Mouse (Mus musculus) olfactory bulb, adult 2 months (tissue): ENCODE data around the gene Gapdh. TPM values are rescaled to one million over a fixed set of nuclear protein-coding genes. Genes with fewer than 3 reads are reported as not detected.
A peak's percentile ranks its signal among the peaks of the same experiment; 100 is the strongest.

Source experiments
- H3K27ac ChIP-seq: fragments of 200-500 bp; 2 replicates; pipeline ENCODE4 v1.5.1; 2012; ENCODE audit warnings: low read depth, low read length; ENCODE audit not compliant: insufficient read depth
- H3K4me1 ChIP-seq: fragments of 200-500 bp; 2 replicates; pipeline ENCODE4 v1.6.1; 2012; ENCODE audit warnings: low read length; ENCODE audit not compliant: control insufficient read depth, insufficient read depth
- H3K4me3 ChIP-seq: fragments of 200-500 bp; 2 replicates; pipeline ENCODE4 v1.5.1; 2012; ENCODE audit warnings: mild to moderate bottlenecking, low read depth, low read length, moderate library complexity; ENCODE audit not compliant: insufficient read depth
- CTCF ChIP-seq: fragments of 200-500 bp; IDR thresholded peaks from 2 replicates; pipeline ENCODE4 v1.5.1; 2012; ENCODE audit warnings: low read depth, mild to moderate bottlenecking, low read length, moderate library complexity; ENCODE audit not compliant: insufficient read depth
- POLR2A ChIP-seq: fragments of 200-500 bp; IDR thresholded peaks from 2 replicates; pipeline ENCODE4 v1.6.1; 2012; ENCODE audit warnings: mild to moderate bottlenecking, low read depth, low read length, moderate library complexity; ENCODE audit not compliant: insufficient read depth
- WGBS: fragments of 180-500 bp; shearing (Covaris S2); methylation state at CpG from one replicate; pipeline ENCODE4 v1.1.7; 2018; 5-methylcytosine and 5-hydroxymethylcytosine counted together
- polyA plus RNA-seq: library from polyadenylated mRNA; stranded (reverse); fragments of >200 nt; gene quantifications from 2 replicates; pipeline ENCODE4 v1.2.4, GENCODE M21; 2012; ENCODE audit warnings: low replicate concordance; ENCODE audit not compliant: missing spikeins, insufficient read depth, insufficient read length

Gene Gapdh
- polyA plus RNA-seq, 1 experiment, result not detected

DNA sequence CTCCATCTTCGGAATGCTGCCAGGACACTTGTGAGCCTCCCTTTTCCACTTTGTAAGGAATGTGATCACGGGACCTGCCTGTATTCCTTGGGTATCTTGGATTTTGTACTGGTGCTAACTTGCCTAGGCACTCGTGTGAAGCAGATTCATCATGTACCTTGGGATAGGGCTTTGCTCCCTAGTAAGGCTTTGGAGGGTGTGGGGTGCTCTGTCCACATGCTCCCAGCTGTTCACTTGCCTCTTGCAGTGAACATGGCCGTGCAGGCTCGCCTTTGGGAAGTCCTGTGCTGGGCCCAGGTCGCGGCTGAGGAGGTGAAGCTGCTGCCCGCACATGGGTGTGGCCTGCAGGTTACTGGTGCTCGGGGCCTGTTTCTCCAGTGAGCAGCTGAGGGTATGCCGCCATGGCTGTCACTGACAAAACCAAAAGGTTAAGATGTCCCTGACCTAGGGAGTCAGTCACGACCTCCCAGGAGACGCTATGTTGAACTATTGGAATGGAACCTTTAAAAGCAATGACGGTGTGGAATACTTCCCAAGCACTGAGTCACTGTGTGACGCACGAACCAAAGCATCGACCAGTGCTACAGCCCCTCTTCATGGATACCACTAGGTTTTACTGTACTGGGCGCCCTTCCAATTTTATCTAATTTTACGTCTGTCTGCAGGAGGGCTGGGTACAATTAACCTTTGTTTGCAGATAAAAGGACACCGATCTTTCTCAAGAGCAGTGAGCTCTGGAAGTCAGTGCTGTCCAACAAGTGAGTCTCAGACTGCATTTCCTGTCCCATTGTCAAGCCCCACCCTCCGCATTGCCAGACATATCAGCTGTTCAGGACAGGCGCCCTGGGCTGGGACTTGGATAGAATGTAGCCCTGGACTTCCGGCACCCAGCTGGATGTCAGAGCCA, 5.2 kb downstream of the Gapdh start:
- WGBS, result 18% methylated on average over 22 of the region's 22 CpGs
- TF ChIP-seq POLR2A (no peak), CTCF (no peak)
- Histone ChIP-seq H3K4me3 (no peak overlapping the region), H3K27ac (no peak overlapping the region), H3K4me1 (peaks cover 30% of the 10 kb centered on the region)

DNA sequence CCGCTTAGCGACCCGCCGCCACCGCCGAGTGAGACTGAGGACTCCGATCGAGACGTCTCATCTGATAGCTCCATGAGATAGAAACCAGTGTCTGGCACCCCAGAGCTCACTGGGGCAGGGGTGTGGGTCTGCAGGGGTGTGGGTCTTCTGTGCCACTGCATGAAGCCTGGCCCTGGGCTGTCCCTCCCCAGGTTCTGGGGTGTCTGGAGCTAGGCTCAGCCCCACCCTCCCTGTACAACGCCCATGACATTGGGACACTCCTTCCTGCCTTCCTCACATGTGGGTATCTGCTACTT, 5.8 kb downstream of the Gapdh start:
- Histone ChIP-seq H3K4me1 (peaks cover 29% of the 10 kb centered on the region), H3K4me3 (no peak overlapping the region), H3K27ac (no peak overlapping the region)
- 44% methylated on average over 10 of the region's 10 CpGs for WGBS
- TF ChIP-seq POLR2A (no peak), CTCF (no peak)

DNA sequence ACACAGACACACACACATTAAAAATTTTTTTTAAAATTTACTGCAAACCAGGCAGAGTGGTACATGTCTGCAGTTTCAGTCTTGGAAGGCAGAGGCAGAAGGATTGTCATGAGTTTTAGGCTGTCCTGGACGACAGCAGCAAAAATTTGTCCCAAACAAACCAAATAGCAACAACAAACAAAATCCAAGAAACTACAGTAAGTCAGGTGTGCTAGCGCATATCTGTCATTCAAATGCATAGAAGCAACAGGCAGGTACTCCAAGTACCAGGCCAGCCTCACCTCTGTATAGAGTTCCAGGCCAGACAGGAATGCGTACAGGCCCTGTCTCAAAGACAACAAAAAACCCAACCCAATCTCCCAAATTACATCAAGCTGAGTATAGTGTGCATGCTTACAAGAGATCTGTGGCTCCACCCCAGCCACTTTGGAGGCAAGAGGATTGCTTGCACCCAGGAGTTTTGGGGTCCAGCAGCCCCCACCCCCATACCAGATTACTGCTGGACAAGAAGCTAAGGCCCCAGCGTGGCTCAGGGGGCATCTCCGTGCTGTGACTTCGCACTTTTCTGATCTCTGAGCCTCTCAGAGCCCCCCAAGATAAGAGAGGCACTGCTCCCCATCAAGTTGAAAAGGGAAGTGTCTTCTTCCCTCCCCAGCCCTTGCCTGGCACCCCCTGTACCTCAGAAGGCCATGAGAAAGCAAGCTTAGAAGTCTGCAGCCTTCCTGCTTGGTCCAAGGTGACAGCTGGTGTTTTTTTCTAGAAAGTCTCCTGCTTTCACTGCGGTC, 6.3 kb downstream of the Gapdh start:
- 72% methylated on average over 7 of the region's 7 CpGs for WGBS
- no peak overlapping the region for H3K4me3 ChIP-seq
- H3K27ac ChIP-seq, result no peak overlapping the region
- TF ChIP-seq CTCF, result no peak
- TF ChIP-seq POLR2A, result no peak
- peaks cover 29% of the 10 kb centered on the region for H3K4me1 ChIP-seq

DNA sequence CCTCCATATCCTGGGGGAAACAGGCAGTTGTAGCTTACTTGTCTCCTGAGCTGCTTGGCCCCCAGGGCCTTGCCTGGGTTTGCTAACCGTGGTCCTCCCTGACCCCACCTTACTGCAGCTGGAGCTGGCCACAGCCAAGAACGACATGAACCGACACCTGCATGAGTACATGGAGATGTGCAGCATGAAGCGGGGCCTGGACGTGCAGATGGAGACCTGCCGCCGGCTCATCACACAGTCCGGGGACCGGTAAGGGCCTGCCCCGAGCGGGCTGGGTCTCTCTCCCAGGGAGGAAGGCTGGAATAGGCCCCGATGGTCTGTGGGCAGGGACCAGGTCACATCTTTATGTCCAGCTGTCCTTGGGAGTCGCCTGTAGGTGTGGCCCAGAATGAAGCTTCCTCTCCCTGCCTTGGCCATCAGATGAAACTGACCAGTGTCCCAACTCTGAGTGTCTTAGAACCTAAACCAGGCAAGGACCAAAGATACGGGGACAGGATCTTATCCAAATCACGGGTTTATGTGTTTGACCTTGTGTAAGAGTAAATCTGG, 7.2 kb downstream of the Gapdh start:
- Histone ChIP-seq H3K4me1 (peaks cover 28% of the 10 kb centered on the region), H3K4me3 (no peak overlapping the region), H3K27ac (no peak overlapping the region)
- no peak for TF ChIP-seq CTCF
- TF ChIP-seq POLR2A, result no peak
- 80% methylated on average over 15 of the region's 15 CpGs for WGBS

DNA sequence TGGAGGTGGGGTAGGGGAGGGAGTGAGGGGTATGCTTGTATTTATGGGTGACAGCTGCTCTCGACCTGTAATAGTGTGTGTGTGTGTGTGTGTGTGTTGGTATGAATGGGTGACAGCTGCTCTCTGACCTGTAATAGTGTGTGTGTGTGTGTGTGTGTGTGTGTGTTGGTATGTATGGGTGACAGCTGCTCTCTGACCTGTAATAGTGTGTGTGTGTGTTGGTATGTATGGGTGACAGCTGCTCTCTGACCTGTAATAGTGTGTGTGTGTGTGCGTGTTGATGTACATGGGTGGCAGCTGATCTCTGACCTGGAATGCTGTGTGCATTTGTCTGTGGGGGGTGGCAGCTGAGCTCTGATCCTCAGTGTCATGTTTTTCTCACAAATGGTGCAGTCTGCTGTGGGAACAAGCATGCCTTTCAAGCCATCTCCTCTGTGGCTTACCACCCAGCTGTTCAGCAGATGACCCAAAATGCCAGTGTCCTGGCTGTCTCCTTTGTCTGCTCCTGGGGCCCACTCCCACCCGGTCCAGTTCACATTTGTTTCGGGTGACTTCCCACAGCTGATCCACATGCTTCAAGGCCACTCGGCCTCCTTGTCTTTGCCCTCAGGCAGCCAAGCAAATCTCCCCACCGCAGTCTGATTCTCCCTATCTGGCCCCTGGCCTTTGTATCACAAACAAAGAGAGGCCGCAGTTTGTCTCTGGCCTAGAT, 9.2 kb downstream of the Gapdh start:
- TF ChIP-seq CTCF, result no peak
- no peak for TF ChIP-seq POLR2A
- no peak overlapping the region for H3K4me3 ChIP-seq
- 53% methylated on average over 7 of the region's 7 CpGs for WGBS
- peak overlapping the region; percentile 38 for H3K27ac ChIP-seq
- H3K4me1 ChIP-seq, result peaks cover 33% of the 10 kb centered on the region

DNA sequence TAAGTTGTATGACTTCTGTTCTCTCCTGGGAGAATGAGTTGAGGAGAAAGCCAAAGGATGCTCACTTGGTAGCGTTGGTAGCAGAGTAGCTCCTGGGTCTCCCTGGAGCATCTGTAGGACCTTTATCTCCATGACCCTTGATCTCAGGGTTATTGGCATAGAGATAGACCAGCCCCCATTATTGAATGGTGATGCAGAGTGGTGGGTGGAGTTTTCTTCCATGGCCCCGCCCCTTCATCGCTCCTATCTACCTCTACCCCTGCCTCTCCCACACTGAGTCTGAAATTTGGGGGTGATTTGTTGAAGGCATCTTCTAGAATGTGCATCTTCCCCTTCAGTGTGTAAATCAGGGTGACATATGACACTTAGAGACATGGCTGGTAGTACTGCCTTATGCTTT, 9.8 kb downstream of the Gapdh start:
- Histone ChIP-seq H3K27ac (no peak overlapping the region), H3K4me3 (no peak overlapping the region), H3K4me1 (peaks cover 32% of the 10 kb centered on the region)
- 77% methylated on average over 3 of the region's 3 CpGs for WGBS
- TF ChIP-seq POLR2A (no peak), CTCF (no peak)

DNA sequence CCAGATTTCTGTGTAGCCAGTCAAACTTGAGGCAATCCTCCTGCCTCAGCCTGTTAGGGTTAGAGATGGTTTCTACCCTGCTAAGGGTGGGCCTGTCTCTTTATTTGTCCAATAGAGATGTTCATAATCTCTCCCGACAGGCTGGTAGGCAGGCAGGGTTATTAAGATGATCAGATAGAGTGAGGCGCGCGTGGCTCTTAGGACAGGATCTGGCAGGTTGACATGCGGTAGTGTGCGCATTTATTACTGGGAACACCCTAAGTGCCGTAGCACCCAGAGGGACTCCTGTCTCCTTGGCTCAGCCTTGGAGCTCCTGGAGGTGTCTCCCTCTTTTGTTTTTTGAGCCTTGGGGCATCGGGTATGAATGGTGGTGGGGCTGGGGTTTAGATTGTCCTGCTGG, 11.0 kb downstream of the Gapdh start:
- Histone ChIP-seq H3K27ac (no peak overlapping the region), H3K4me3 (no peak overlapping the region), H3K4me1 (peaks cover 25% of the 10 kb centered on the region)
- 81% methylated on average over 8 of the region's 8 CpGs for WGBS
- TF ChIP-seq POLR2A (no peak), CTCF (no peak)

DNA sequence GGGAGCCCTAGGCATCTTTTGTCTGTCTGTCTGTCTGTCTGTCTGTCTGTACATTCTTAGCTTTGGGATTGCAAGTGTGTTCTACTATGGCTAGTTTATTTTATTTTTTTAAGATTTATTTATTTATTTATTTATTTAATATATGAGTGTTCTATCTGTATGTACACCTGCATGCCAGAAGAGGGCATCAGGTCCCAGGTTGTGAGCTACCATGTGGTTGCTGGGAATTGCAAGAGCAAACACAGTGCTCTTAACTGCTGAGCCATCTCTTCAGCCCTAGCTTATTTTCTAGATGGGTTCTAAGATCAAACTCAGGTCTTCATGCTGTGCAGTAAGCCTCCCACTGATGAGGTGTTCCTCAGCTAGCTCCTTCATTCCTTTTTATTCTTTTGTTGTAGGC, 11.7 kb downstream of the Gapdh start:
- Histone ChIP-seq H3K4me3 (no peak overlapping the region), H3K4me1 (peaks cover 26% of the 10 kb centered on the region), H3K27ac (no peak overlapping the region)
- TF ChIP-seq CTCF (no peak), POLR2A (no peak)

DNA sequence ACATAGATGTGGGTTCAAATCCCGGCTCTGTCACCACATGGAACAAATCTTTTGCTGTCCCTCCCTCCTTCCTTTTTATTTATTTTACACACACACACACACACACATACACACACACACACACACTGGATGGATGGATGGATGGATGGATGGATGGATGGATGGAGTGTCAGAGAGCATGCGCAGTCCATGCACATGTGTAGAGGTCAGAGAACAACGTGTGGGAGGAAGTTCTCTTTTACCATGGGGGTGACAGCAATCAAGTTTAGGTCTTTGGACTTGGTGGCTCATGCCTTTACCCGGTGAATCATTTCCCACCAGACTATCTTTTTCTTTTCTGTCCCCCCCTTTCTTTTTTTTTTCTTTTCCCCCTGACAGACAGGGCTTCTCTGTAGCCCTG, 12.6 kb downstream of the Gapdh start:
- Histone ChIP-seq H3K4me1 (peaks cover 34% of the 10 kb centered on the region), H3K27ac (no peak overlapping the region), H3K4me3 (no peak overlapping the region)
- 91% methylated on average over 4 of the region's 4 CpGs for WGBS
- no peak for TF ChIP-seq POLR2A
- no peak for TF ChIP-seq CTCF
